Mouse (Mus musculus): ENCODE results near the gene Ereg. TPM values are rescaled to one million over a fixed set of nuclear protein-coding genes. Genes with fewer than 3 reads are reported as not detected.

The Ereg gene
- total RNA-seq (2023) = not detected

GRCm38 (mm10) chr5:91074450-91074950 is at the start of gene Ereg:
Gene Ereg, plus strand, starts transcription at chr5:91074622.

DNA sequence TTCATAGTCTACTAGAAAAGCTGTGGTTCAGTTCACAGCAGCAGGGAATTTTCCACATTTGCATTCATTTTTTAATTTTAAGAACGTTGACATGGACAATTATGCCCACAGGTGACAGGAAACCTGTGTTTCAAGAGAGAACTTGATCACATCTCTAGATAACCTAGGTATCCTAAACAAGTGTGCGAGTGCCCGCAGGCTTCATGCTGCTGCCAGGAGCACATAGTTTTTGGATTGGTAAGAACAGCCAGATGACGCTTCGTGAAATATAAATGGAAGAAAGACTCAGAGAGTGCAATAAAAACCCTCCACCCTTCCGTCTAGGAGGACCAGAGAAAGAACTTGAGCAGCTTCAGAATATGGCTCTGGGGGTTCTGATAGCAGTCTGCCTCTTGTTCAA is 47.3 kb upstream of the Ereg start, which contains the start of gene Epgn:
Gene Epgn, plus strand, starts transcription at position 301 of the 400 bp plus-strand sequence.

GRCm38 (mm10) chr5:91139446-91139873 is 65.0 kb downstream of the Ereg start, which contains the start of gene Areg:
Gene Areg, plus strand, starts transcription at chr5:91139599.

Other genes starting within 250 kb of the Ereg start
- not detected for gene Cxcl1, start 183.4 kb upstream of the Ereg start, total RNA-seq (2023)
- 1 to 10 TPM; 1.7 to 2.0 TPM for gene Cxcl2, start 170.8 kb upstream of the Ereg start, total RNA-seq (2023)
- gene Mthfd2l, start 143.5 kb upstream of the Ereg start, total RNA-seq (2023) = 1 to 10 TPM; 3.8 to 5.5 TPM
- not detected for gene Epgn, start 47.2 kb upstream of the Ereg start, total RNA-seq (2023)
- under 1 TPM; 0.76 to 0.95 TPM for gene Areg, start 65.0 kb downstream of the Ereg start, total RNA-seq (2023)